Mouse (Mus musculus): Measurements from ENCODE around the gene Sprr2e. TPM values are rescaled to one million over a fixed set of nuclear protein-coding genes. Genes with fewer than 3 reads are reported as not detected.

The Sprr2e gene
- not detected in 2 replicates for polyA plus RNA-seq (2012; ENCODE audit: insufficient read depth, insufficient read length, missing spikeins)

DNA sequence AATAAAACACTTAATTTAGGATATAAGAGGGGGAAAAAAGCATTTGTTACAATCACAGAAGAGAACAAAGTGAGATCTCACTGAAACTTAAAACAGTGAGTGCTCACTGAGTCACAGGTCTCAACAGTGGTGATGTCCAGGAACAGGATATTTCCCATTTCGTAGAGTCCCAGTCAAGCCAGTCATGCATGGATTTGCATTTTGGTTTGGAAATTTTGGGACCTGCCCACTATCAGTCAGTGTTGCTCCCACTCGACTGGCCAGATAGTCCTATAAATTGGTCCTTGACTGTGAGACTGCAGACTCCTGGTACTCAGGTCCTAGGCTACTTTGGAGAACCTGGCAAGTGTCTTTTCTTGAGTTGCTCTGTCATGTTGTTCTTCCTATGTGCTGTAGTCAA is at the start of gene Sprr2e:
Sprr2e (plus strand) TSS at position 301 of the 400 bp plus-strand sequence.
- H3K27ac ChIP-seq (replicated peaks; ENCODE audit: low read depth, low read length): no peak within 1 kb of the TSS

DNA sequence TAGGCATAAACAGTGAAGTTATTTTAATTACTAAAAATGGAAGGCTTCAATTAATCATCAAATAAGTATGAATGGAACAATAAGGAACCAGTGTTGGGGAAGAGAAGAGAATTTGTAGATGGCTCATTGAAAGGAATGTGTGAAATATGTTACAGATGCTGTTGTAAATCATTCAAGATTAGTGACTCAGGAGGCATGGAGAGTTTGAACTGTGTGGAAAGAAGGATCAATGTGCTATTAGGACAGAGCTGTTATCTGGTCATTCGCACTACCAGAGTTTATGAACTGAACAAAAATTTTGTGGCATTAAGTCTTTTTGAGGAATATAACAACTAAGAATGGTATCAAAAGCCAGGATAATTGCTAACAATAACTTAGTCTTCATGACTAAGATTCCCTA is 44.5 kb upstream of the Sprr2e start:
- Histone ChIP-seq H3K4me3 (ENCODE audit: insufficient read depth, low read depth, low read length) (no peak overlapping the region), H3K27ac (replicated peaks; ENCODE audit: low read depth, low read length) (no peak overlapping the region), H3K4me1 (ENCODE audit: control insufficient read depth, insufficient read depth, insufficient read length, low read length) (no peaks in the 10 kb centered on the region)

More for the DNA sequence above, at the start of gene Sprr2e:
- Histone ChIP-seq H3K4me1 (ENCODE audit: control insufficient read depth, insufficient read depth, insufficient read length, low read length) (no peaks in the 10 kb centered on the region), H3K4me3 (ENCODE audit: insufficient read depth, low read depth, low read length) (no peak within 1 kb of the TSS)

DNA sequence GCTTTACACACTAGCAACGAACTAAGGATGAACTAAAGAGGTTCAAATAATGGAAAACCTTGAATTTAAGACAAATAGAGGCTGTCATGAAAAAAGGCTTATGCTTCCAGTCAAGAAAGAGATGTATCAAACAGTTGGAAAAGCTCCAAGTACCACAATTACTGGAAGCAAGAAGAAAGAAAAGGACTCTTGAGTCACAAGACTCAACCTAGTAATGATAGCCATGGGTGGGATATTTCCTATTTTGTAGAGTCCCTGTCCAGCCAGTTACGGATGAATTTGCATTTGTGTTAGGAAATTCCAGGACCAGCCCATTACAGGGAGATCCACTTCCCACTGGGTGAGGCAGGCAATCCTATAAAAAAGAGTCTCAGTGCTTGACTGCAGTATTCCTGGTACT is 35.6 kb upstream of the Sprr2e start, which contains the start of gene Sprr2b:
Sprr2b (plus strand) TSS at position 301 of the 400 bp plus-strand sequence.
- Histone ChIP-seq H3K27ac (replicated peaks; ENCODE audit: low read depth, low read length) (no peak within 1 kb of the TSS), H3K4me3 (ENCODE audit: insufficient read depth, low read depth, low read length) (no peak within 1 kb of the TSS)

DNA sequence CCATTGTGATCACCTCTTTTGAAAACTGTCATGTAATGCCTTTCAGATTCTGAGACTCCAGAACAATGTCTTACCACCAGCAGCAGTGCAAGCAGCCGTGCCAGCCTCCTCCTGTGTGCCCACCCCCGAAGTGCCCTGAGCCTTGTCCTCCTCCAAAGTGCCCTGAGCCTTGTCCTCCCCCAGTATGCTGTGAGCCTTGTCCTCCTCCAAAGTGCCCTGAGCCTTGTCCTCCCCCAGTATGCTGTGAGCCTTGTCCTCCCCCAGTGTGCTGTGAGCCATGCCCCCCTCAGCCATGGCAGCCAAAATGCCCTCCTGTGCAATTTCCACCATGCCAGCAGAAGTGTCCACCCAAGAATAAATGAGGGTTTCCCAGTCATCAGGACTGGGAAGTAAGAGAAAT is 34.6 kb upstream of the Sprr2e start:
- Histone ChIP-seq H3K27ac (replicated peaks; ENCODE audit: low read depth, low read length) (no peak overlapping the region), H3K4me3 (ENCODE audit: insufficient read depth, low read depth, low read length) (no peak overlapping the region), H3K4me1 (ENCODE audit: control insufficient read depth, insufficient read depth, insufficient read length, low read length) (no peaks in the 10 kb centered on the region)

More for the DNA sequence above, 35.6 kb upstream of the Sprr2e start, which contains the start of gene Sprr2b:
- H3K4me1 ChIP-seq (ENCODE audit: control insufficient read depth, insufficient read depth, insufficient read length, low read length): no peaks in the 10 kb centered on the region

DNA sequence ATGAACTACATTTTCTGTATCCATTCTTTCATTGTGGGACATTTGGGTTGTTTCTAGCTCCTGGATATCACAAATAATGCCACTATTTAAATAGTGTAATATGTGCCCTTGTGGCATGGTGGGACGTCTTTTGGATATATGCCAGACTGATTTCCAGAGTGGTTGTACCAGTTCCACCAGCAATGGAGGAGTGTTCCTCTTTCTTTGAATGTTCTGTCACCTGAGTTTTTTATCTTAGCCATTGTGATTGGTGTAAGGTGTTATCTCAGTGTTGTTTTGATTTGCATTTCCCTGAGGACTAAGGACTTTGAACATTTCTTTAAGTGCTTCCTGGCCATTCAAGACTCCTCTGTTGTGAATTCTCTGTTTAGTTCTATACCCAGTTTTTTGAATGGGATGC is 15.7 kb upstream of the Sprr2e start:
- Histone ChIP-seq H3K4me3 (ENCODE audit: insufficient read depth, low read depth, low read length) (no peak overlapping the region), H3K4me1 (ENCODE audit: control insufficient read depth, insufficient read depth, insufficient read length, low read length) (no peaks in the 10 kb centered on the region), H3K27ac (replicated peaks; ENCODE audit: low read depth, low read length) (no peak overlapping the region)

DNA sequence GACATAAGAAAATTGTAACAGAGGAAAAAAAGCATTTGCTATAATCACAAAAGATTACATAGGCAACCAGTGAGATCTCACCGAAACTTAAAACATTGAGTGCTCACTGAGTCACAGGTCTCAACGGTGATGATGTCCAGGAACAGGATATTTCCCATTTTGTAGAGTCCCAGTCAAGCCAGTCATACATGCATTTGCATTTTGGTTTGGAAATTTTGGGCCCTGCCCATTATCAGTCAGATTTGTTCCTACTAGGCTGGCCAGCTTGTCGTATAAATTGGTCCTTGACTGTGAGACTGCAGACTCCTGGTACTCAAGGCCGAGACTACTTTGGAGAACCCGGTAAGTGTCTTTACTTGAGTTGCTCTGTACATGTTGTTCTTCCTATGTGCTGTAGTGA is 13.1 kb upstream of the Sprr2e start, which contains the start of gene Sprr2d:
Sprr2d (plus strand) TSS at position 301 of the 400 bp plus-strand sequence.
- Histone ChIP-seq H3K4me3 (ENCODE audit: insufficient read depth, low read depth, low read length) (no peak within 1 kb of the TSS), H3K27ac (replicated peaks; ENCODE audit: low read depth, low read length) (no peak within 1 kb of the TSS), H3K4me1 (ENCODE audit: control insufficient read depth, insufficient read depth, insufficient read length, low read length) (no peaks in the 10 kb centered on the region)

DNA sequence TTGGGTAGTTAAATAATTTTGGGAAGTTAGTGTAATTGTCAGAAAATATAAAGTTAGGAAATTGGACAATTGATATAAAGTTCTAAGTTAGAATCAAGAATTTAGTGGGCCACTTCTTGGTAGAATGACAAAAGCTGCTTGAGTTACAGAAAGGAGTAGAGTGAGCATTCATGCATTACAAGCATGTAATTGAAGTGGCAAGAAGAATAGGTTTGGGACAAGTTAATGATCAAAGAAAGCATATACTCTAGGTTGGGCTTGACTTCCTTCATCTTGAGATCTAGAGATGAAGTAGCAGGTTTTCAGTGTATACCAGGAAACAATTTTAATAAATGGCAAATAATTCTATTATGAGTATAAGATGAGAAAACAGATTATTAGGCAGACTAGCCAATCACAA is 9.7 kb downstream of the Sprr2e start:
- Histone ChIP-seq H3K4me3 (ENCODE audit: insufficient read depth, low read depth, low read length) (no peak overlapping the region), H3K4me1 (ENCODE audit: control insufficient read depth, insufficient read depth, insufficient read length, low read length) (no peaks in the 10 kb centered on the region), H3K27ac (replicated peaks; ENCODE audit: low read depth, low read length) (no peak overlapping the region)

DNA sequence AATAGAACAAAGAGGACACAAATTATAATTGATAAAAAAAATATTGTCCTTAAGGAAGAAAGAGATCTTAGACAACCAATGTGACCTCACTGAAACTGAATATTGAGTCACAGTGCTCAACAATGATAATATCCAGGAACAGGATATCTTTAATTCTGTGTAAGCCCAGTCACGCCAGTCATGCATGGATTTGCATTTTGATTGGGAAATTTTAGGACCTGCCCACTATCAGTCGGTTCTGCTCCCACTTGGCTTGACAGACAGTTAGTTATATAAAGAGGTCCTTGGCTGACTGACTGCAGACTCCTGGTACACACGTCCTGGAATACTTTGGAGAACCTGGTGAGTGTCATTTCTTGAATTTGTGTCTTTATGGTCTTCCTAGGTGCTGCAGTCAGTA is 12.9 kb downstream of the Sprr2e start, which contains the start of gene Sprr2f:
Sprr2f (plus strand) TSS at position 301 of the 400 bp plus-strand sequence.
- H3K27ac ChIP-seq (replicated peaks; ENCODE audit: low read depth, low read length): no peak within 1 kb of the TSS
- no peak within 1 kb of the TSS for H3K4me3 ChIP-seq (ENCODE audit: insufficient read depth, low read depth, low read length)
- H3K4me1 ChIP-seq (ENCODE audit: control insufficient read depth, insufficient read depth, insufficient read length, low read length): no peaks in the 10 kb centered on the region

DNA sequence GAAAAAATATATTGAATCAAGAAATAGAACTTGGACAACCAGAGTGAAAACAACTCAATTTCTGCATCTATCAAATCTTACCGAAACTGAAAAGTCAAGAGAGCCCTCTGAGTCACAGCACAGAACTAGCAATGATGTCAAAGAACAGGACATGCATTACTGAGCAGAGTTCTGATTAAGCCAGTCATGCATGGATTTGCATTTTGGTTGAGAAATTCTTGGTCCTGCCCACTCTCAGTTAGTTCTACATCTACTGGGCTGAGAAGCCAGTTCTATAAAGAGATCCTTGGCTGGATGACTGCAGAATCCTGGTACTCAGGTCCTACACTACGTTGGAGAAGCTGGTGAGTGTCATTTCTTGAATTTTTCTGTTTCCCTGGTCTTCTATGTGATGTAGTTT is 21.7 kb downstream of the Sprr2e start:
- Histone ChIP-seq H3K4me1 (ENCODE audit: control insufficient read depth, insufficient read depth, insufficient read length, low read length) (no peaks in the 10 kb centered on the region), H3K27ac (replicated peaks; ENCODE audit: low read depth, low read length) (no peak overlapping the region), H3K4me3 (ENCODE audit: insufficient read depth, low read depth, low read length) (no peak overlapping the region)

DNA sequence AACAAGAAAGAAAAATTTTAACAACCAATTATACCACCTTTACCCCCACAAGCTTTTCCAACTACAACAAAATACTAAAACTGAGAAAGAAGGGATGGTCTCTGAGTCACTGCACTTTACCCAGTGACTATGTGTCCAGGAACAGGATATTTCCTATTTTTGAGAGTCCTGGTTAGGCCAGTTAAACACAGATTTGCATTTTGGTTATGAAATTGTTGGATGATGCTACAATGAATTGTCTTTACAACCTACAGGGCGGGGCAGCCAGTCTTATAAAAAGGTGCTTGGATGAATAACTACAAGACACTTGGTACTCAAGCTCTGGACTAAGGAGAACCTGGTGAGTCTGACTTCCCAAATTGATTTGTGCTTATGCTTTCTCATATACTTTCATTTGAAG is 33.4 kb downstream of the Sprr2e start, which contains the start of gene Sprr2h:
Sprr2h (plus strand) TSS at position 301 of the 400 bp plus-strand sequence.
- Histone ChIP-seq H3K27ac (replicated peaks; ENCODE audit: low read depth, low read length) (no peak within 1 kb of the TSS), H3K4me1 (ENCODE audit: control insufficient read depth, insufficient read depth, insufficient read length, low read length) (no peaks in the 10 kb centered on the region), H3K4me3 (ENCODE audit: insufficient read depth, low read depth, low read length) (no peak within 1 kb of the TSS)

DNA sequence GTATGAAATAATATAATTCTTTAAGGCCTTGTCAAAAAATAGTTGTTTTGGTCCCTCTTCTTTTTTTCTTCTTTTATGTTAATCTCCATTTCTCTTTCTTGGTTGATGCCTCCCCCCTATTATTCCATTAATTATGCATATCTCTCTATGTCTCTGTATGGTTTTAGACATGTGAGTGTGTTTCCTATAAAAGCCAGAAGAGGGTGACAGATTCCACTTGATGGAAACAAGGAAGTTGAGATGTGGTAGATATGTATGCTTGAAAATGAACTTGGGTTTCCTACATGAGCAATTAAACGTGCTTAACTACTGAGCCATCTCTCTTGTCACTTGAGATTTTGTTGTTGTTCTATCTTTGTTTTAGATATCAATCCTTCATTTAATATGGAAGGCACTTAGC is 42.4 kb downstream of the Sprr2e start:
- no peak overlapping the region for H3K27ac ChIP-seq (replicated peaks; ENCODE audit: low read depth, low read length)
- no peaks in the 10 kb centered on the region for H3K4me1 ChIP-seq (ENCODE audit: control insufficient read depth, insufficient read depth, insufficient read length, low read length)
- no peak overlapping the region for H3K4me3 ChIP-seq (ENCODE audit: insufficient read depth, low read depth, low read length)

Other genes starting within 250 kb of the Sprr2e start
- not detected in 2 replicates for gene Prr9, start 228.2 kb upstream of the Sprr2e start, polyA plus RNA-seq (2012; ENCODE audit: insufficient read depth, insufficient read length, missing spikeins)
- gene Lelp1, start 209.4 kb upstream of the Sprr2e start, polyA plus RNA-seq (2012; ENCODE audit: insufficient read depth, insufficient read length, missing spikeins): not detected in 2 replicates
- gene Sprr2a1, start 136.3 kb upstream of the Sprr2e start, polyA plus RNA-seq (2012; ENCODE audit: insufficient read depth, insufficient read length, missing spikeins): not detected in 2 replicates
- gene Sprr2a2, start 136.2 kb upstream of the Sprr2e start, polyA plus RNA-seq (2012; ENCODE audit: insufficient read depth, insufficient read length, missing spikeins): not detected in 2 replicates
- not detected in 2 replicates for gene Sprr2a3, start 66.7 kb upstream of the Sprr2e start, polyA plus RNA-seq (2012; ENCODE audit: insufficient read depth, insufficient read length, missing spikeins)
- gene Sprr2b, start 35.5 kb upstream of the Sprr2e start, polyA plus RNA-seq (2012; ENCODE audit: insufficient read depth, insufficient read length, missing spikeins): not detected in 2 replicates
- not detected in 2 replicates for gene Sprr2d, start 13.0 kb upstream of the Sprr2e start, polyA plus RNA-seq (2012; ENCODE audit: insufficient read depth, insufficient read length, missing spikeins)
- not detected in 2 replicates for gene Sprr2f, start 13.0 kb downstream of the Sprr2e start, polyA plus RNA-seq (2012; ENCODE audit: insufficient read depth, insufficient read length, missing spikeins)
- not detected in 2 replicates for gene Sprr2h, start 33.5 kb downstream of the Sprr2e start, polyA plus RNA-seq (2012; ENCODE audit: insufficient read depth, insufficient read length, missing spikeins)
- gene Sprr2i, start 55.8 kb downstream of the Sprr2e start, polyA plus RNA-seq (2012; ENCODE audit: insufficient read depth, insufficient read length, missing spikeins): not detected in 2 replicates
- gene Sprr2j-ps, start 65.9 kb downstream of the Sprr2e start, polyA plus RNA-seq (2012; ENCODE audit: insufficient read depth, insufficient read length, missing spikeins): not detected in 2 replicates
- 31.8 and 35.2 TPM in 2 replicates for gene Gm9774, start 77.3 kb downstream of the Sprr2e start, polyA plus RNA-seq (2012; ENCODE audit: insufficient read depth, insufficient read length, missing spikeins)
- not detected in 2 replicates for gene Sprr2k, start 80.4 kb downstream of the Sprr2e start, polyA plus RNA-seq (2012; ENCODE audit: insufficient read depth, insufficient read length, missing spikeins)
- gene Sprr1b, start 86.6 kb downstream of the Sprr2e start, polyA plus RNA-seq (2012; ENCODE audit: insufficient read depth, insufficient read length, missing spikeins): not detected in 2 replicates
- not detected in 2 replicates for gene Sprr3, start 106.6 kb downstream of the Sprr2e start, polyA plus RNA-seq (2012; ENCODE audit: insufficient read depth, insufficient read length, missing spikeins)
- gene Sprr1a, start 133.8 kb downstream of the Sprr2e start, polyA plus RNA-seq (2012; ENCODE audit: insufficient read depth, insufficient read length, missing spikeins): not detected in 2 replicates
- gene Sprr4, start 148.3 kb downstream of the Sprr2e start, polyA plus RNA-seq (2012; ENCODE audit: insufficient read depth, insufficient read length, missing spikeins): not detected in 2 replicates
- gene 2310046K23Rik, start 182.4 kb downstream of the Sprr2e start, polyA plus RNA-seq (2012; ENCODE audit: insufficient read depth, insufficient read length, missing spikeins): not detected in 2 replicates
- not detected in 2 replicates for gene Ivl, start 221.6 kb downstream of the Sprr2e start, polyA plus RNA-seq (2012; ENCODE audit: insufficient read depth, insufficient read length, missing spikeins)
- gene Smcp, start 236.9 kb downstream of the Sprr2e start, polyA plus RNA-seq (2012; ENCODE audit: insufficient read depth, insufficient read length, missing spikeins): not detected in 2 replicates